Mouse (Mus musculus): ENCODE data around the gene Crlf1. TPM values are rescaled to one million over a fixed set of nuclear protein-coding genes. Genes with fewer than 3 reads are reported as not detected.

Crlf1 gene
- polyA plus RNA-seq, 1 experiment from 2014 or later = 1.1 TPM

DNA sequence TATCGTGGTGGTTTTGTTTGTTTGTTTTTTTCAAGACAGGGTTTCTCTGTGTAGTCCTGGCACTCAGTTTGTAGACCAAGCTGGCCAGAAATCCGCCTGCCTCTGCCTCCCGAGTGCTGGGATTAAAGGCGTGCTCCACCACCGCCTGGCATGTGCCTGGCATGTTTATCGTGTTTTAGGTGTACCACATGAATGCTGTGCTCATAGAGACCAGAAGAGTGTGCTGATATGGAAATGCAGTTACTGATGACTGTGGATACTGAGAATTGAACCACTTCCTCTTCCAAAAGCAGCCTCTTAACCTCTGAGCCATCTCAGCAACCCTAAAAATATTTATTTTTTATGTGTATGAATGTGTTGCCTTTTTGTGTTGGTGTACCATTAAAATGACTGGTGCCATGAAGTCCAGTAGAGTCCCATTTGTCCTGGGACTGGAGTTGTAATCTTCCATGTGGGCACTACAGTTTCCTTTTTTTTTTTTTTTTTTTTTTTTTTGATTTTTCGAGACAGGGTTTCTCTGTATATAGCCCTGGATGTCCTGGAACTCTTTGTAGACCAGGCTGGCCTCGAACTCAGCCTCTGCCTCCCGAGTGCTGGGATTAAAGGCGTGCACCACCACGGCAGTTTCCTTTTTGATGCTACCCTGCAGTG is 19.4 kb downstream of the Crlf1 start:
- H3K27me3 ChIP-seq = no peaks in the 10 kb centered on the region
- WGBS = 92% methylated on average over 11 of the region's 11 CpGs
- H3K4me1 ChIP-seq (replicated peaks) = peaks cover 28% of the 10 kb centered on the region
- H3K27ac ChIP-seq = no peak overlapping the region
- H3K9ac ChIP-seq (replicated peaks) = no peak overlapping the region
- H3K36me3 ChIP-seq = peaks cover 53% of the 10 kb centered on the region
- ATAC-seq = no peak
- no peak overlapping the region for H3K4me2 ChIP-seq (replicated peaks)
- no peak overlapping the region for H3K4me3 ChIP-seq (replicated peaks)
- no peaks in the 10 kb centered on the region for H3K9me3 ChIP-seq

DNA sequence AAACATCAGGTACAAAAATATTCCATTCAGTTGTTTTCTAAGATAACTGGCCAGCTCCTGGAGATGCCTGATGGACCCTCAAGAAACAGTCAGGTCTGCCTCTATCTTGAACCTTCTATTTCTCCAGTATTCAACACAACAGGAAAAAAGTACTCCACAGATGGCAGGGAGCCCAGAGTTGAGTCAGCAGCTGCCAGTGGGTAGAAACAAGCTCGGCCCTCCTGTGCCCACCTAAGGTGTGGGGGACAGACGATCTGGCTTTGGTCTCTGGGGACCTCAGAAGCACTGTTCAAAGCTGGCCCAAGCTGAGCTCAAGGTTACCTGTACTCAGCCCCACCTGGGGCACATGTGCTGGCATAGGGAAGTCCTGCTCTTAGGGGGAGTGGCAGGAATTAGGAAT is 20.5 kb downstream of the Crlf1 start:
- Histone ChIP-seq H3K27ac (no peak overlapping the region), H3K9me3 (no peaks in the 10 kb centered on the region), H3K9ac (replicated peaks) (no peak overlapping the region), H3K36me3 (peaks cover 54% of the 10 kb centered on the region), H3K4me2 (replicated peaks) (no peak overlapping the region), H3K27me3 (no peaks in the 10 kb centered on the region), H3K4me3 (replicated peaks) (no peak overlapping the region), H3K4me1 (replicated peaks) (peaks cover 26% of the 10 kb centered on the region)
- 82% methylated on average over 2 of the region's 2 CpGs for WGBS
- ATAC-seq = no peak

DNA sequence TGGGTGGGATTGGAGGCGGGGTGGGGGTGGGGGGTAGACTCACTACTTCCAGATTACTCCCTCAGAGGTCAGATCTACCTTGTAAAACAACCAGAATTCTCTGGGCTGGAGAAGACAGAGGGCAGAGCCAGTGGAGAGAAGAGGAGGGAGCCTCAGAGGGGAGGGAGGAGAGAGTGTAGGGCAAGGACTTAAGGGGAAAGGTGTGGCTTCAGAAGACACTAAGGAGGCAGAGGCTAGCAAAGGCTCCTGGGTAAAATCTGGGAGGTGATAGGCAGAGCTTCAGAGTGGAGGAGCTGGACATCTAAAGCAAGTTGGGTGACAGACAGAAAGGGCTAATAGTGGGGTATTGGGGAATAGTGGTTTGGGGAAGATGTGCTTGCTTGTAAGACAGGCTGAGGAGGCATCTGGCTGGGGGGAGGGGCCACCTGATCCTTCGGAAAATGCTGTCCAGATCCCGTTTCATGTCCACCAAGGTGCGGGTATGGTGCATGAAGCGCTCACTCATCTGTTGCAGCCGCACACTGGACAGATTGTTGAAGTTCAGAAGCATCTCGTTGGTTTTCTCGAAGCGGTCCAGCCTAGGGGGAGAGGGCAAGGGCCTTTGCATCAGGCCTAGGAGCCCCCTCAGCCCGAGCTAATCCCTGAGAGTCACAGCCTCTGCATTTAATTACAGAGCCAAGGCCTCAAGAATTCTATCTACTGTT is 25.1 kb downstream of the Crlf1 start:
- H3K4me2 ChIP-seq (replicated peaks) = no peak overlapping the region
- no peaks in the 10 kb centered on the region for H3K27me3 ChIP-seq
- no peaks in the 10 kb centered on the region for H3K9me3 ChIP-seq
- H3K4me1 ChIP-seq (replicated peaks) = peaks cover 13% of the 10 kb centered on the region
- H3K27ac ChIP-seq = no peak overlapping the region
- 72% methylated on average over 10 of the region's 10 CpGs for WGBS
- ATAC-seq = no peak
- H3K4me3 ChIP-seq (replicated peaks) = no peak overlapping the region
- H3K36me3 ChIP-seq = peaks cover 57% of the 10 kb centered on the region
- H3K9ac ChIP-seq (replicated peaks) = no peak overlapping the region

DNA sequence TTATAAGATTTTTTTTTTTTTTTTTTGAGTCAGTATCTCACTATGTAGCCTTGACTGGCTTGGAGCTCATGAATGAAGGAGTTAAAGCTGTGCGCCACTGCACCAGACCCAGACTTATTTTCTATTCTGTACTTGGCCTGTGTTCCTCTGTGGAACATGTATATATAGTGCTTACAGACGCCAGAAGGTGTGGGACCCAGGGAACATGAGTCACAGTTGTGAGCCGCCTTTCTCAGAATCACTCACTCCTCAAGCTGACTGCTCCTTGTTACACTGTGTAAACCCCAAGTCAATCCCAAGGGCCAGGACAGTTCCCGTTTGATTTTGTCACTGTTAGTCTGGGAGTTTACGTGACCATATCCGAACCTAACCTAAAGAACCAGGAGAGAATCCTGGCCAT is 26.1 kb downstream of the Crlf1 start:
- WGBS = 97% methylated on average over 6 of the region's 6 CpGs
- H3K9me3 ChIP-seq = no peaks in the 10 kb centered on the region
- peaks cover 17% of the 10 kb centered on the region for H3K4me1 ChIP-seq (replicated peaks)
- H3K4me2 ChIP-seq (replicated peaks) = no peak overlapping the region
- H3K36me3 ChIP-seq = peaks cover 48% of the 10 kb centered on the region
- H3K27ac ChIP-seq = no peak overlapping the region
- no peak overlapping the region for H3K4me3 ChIP-seq (replicated peaks)
- no peak overlapping the region for H3K9ac ChIP-seq (replicated peaks)
- H3K27me3 ChIP-seq = no peaks in the 10 kb centered on the region
- no peak for ATAC-seq

DNA sequence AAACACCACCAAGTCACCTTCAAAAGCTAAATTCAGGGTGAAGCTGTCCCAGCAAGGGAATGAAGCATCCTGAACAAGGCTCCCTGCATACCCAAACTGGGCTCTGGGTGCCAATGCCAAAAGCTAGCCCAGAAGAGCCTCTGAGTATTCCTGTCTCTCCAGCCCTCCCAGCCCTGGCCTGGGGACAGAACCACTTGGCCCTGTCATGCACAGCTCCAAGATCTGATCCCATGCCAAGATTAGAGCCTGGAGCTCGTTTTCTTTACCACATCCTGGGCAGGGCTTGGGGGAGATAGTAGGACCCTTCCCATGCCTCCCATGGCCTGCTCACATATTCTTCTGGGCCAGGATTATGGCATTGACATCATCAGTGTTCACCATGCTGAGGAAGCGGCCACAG is 26.6 kb downstream of the Crlf1 start:
- Histone ChIP-seq H3K27me3 (no peaks in the 10 kb centered on the region), H3K9me3 (no peaks in the 10 kb centered on the region), H3K36me3 (peaks cover 43% of the 10 kb centered on the region), H3K27ac (no peak overlapping the region), H3K4me1 (replicated peaks) (peaks cover 17% of the 10 kb centered on the region), H3K4me2 (replicated peaks) (no peak overlapping the region), H3K4me3 (replicated peaks) (no peak overlapping the region), H3K9ac (replicated peaks) (no peak overlapping the region)
- WGBS = 55% methylated on average over 2 of the region's 2 CpGs
- ATAC-seq = no peak

DNA sequence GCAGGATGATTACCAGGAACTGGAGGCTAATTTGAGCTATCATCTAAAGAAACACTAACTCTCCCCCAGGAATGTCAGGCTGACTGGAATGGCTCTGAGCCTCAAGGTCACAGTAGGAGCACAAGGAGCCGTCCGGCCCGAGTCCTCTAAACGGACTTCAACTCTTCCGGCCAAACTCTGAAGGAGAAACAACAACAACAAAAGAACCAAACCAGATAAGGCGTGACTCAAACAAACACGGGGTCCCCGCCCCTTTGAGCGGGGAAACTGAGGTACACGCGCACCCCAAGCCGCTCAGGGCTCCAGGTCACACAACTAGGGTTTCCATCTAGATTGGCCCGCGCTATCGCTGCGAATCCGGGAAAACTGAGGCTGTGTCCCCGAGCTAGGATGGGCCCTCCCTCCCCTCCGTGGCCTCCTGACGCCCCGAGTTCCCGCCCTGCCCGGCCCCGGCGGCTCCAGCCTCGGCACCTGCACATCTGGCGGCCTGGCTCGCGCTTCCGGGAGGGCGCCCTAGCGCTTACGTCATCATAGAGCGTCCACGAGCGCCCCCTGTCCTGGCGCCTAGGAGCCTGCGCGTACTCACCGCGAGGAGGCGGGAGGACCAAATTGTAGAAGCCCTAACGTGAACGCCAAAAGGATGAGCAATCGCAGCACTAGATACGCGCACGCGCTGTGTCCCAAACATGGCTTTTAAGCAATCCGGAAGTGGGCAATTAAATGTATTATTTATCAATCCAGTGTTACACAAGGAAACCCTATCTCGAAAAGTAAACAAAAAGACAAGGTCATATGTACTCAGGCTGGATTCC is 29.8 kb downstream of the Crlf1 start:
- ATAC-seq = peak; percentile 87
- Histone ChIP-seq H3K36me3 (peaks cover 21% of the 10 kb centered on the region), H3K4me3 (replicated peaks) (peak overlapping the region; percentile 66), H3K4me1 (replicated peaks) (peaks cover 29% of the 10 kb centered on the region), H3K9ac (replicated peaks) (peak overlapping the region; percentile 74), H3K4me2 (replicated peaks) (peak overlapping the region; percentile 81), H3K27ac (peak overlapping the region; percentile 81), H3K9me3 (no peaks in the 10 kb centered on the region), H3K27me3 (no peaks in the 10 kb centered on the region)
- under 1% methylated on average over 47 of the region's 51 CpGs for WGBS

DNA sequence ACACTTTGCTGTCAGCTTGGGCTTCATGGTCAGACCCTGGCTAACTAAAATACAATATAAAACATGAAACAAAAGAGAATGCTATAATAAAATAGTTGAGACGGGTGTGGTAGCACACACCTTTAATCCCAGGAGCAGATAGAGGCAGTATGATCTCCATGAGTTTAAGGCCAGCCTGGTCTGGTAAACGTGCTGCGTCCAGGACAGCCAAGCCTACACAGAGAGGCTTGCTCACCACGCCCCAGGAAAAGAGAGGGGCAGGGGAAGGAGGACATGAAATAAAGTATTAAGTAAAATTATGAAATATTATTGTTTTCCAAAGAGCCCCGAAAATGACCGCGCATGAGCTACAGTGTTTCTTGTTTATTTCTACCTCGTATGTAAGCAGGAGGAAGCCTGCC is 34.2 kb downstream of the Crlf1 start:
- ATAC-seq = peak; percentile 28; the same call in 1 of the 2 replicates
- peak overlapping the region; percentile 81 for H3K4me3 ChIP-seq (replicated peaks)
- H3K9me3 ChIP-seq = no peaks in the 10 kb centered on the region
- WGBS = 3% methylated on average over 8 of the region's 8 CpGs
- peaks cover 25% of the 10 kb centered on the region for H3K36me3 ChIP-seq
- H3K4me2 ChIP-seq (replicated peaks) = peak overlapping the region; percentile 87
- no peaks in the 10 kb centered on the region for H3K27me3 ChIP-seq
- H3K27ac ChIP-seq = peak overlapping the region; percentile 88
- H3K4me1 ChIP-seq (replicated peaks) = peaks cover 45% of the 10 kb centered on the region
- H3K9ac ChIP-seq (replicated peaks) = peak overlapping the region; percentile 92

DNA sequence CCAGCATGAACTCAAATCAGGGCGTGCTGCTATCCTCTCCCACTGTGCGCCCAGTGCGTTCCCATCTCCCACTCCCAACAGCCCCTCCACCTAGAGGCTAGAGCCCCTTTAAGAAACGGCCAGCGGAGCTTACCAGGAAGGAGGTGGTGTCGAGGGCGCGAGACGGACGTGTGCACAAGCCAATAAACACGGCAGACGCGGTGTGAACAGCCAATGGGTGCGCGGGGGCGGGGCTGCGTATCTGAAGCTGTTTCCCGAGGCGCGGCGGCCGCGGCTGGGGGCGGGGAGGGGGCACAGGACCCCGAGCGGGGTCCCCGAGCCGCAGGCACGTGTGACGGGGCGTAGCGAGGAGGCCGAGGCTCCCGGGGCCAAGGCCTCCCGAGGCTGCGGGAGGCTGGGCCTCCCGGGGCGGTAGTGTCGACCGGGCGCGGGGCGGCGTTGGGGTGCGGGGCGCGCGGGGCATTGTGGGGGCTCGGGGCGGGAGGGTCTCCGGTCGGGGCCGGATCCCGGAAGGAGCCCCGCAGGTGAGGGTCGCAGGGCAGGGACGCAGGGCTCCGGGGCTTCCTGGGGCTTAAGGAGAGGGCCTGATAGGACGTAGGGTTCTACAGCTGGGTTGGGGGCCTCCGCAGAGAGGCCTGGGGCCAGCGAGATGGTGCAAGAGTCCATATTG is 34.7 kb downstream of the Crlf1 start, which contains the start of the genes Fkbp8 and Kxd1:
Gene Fkbp8, plus strand, starts transcription at position 213 of the 670 bp plus-strand sequence.
Gene Kxd1, minus strand, starts transcription at position 445 of the 670 bp plus-strand sequence.
- Histone ChIP-seq H3K9ac (replicated peaks) (peak within 1 kb of the TSS; percentile 92), H3K4me1 (replicated peaks) (peaks cover 40% of the 10 kb centered on the region), H3K27ac (peak within 1 kb of the TSS; percentile 88), H3K4me3 (replicated peaks) (peak within 1 kb of the TSS; percentile 81), H3K36me3 (peaks cover 31% of the 10 kb centered on the region), H3K9me3 (no peaks in the 10 kb centered on the region), H3K4me2 (replicated peaks) (peak within 1 kb of the TSS; percentile 87), H3K27me3 (no peaks in the 10 kb centered on the region)
- WGBS = under 1% methylated on average over 45 of the region's 61 CpGs
- ATAC-seq = peak; percentile 94

DNA sequence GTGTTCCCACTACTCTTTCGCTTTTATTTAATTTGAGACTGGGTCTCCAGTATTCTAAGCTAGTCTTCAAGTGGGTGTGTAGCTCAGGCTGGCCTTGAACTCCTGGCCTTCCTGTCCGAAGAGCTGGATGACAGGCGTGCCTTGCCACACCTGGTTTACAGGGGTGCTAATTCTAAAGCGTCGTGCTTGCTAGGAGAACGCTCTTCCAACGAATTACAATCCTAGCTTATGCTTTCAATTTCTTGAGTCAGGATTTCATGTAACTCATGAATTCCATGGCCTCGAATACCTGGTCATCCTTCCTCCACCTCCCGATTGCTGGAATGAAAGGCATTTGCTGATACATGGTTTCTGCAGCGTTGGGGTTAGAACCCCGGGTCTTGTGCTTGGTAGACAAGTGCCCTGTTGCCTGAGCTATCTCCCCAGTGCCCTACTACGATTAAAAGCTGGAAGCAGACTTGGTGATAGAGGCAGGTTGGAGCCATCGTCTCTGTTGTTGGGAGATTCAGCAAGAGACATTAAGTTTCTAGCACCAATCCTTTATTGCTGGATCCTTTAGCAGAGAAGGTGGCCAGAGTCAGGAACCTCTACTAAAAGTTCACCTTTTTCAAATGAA is 35.3 kb downstream of the Crlf1 start:
- H3K4me2 ChIP-seq (replicated peaks) = peak overlapping the region; percentile 87
- no peak for ATAC-seq
- H3K36me3 ChIP-seq = peaks cover 37% of the 10 kb centered on the region
- H3K9me3 ChIP-seq = no peaks in the 10 kb centered on the region
- H3K4me1 ChIP-seq (replicated peaks) = peaks cover 38% of the 10 kb centered on the region
- H3K9ac ChIP-seq (replicated peaks) = peak overlapping the region; percentile 92
- no peaks in the 10 kb centered on the region for H3K27me3 ChIP-seq
- peak overlapping the region; percentile 88 for H3K27ac ChIP-seq
- WGBS = 38% methylated on average over 13 of the region's 13 CpGs
- H3K4me3 ChIP-seq (replicated peaks) = peak overlapping the region; percentile 81

DNA sequence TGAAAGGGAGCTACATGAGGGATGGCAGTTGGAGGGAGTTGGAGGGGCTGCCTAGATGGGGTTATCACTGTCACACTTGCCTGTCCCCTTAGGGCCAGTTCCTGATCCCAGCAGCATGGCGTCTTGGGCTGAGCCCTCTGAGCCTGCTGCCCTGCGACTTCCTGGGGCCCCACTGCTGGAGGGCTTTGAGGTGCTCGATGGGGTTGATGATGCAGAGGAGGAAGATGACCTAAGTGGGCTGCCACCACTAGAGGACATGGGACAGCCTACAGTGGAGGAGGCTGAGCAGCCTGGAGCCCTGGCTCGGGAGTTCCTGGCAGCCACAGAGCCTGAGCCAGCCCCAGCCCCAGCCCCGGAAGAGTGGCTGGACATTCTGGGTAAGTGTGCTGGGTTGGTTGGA is 36.3 kb downstream of the Crlf1 start:
- 85% methylated on average over 5 of the region's 5 CpGs for WGBS
- Histone ChIP-seq H3K9ac (replicated peaks) (no peak overlapping the region), H3K4me3 (replicated peaks) (no peak overlapping the region), H3K4me2 (replicated peaks) (peak overlapping the region; percentile 9; the same call in 1 of the 2 replicates), H3K36me3 (peaks cover 47% of the 10 kb centered on the region), H3K4me1 (replicated peaks) (peaks cover 33% of the 10 kb centered on the region), H3K9me3 (no peaks in the 10 kb centered on the region), H3K27me3 (no peaks in the 10 kb centered on the region), H3K27ac (no peak overlapping the region)
- no peak for ATAC-seq

DNA sequence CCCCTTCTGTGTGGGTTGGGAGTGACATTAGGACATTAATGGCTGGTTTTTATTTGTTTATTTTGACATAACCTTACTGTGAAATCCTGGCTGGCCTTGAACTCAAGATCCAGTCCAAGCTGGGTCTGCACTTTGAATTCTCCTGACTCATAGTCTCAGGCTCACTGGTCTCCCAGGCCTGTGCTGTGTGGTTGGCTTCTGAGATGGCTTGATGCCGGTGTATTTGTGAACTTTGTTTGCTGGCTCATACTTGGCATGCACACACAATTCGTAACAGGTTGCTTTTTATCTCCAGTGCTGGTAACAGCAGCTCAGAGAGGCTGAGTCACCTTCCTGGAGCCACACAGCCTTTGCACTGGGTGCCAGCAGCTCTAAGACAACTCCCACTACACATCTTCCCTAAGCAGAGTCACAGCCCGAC is 36.8 kb downstream of the Crlf1 start:
- no peaks in the 10 kb centered on the region for H3K27me3 ChIP-seq
- H3K4me2 ChIP-seq (replicated peaks) = no peak overlapping the region
- H3K27ac ChIP-seq = no peak overlapping the region
- no peaks in the 10 kb centered on the region for H3K9me3 ChIP-seq
- H3K4me1 ChIP-seq (replicated peaks) = peaks cover 33% of the 10 kb centered on the region
- no peak overlapping the region for H3K4me3 ChIP-seq (replicated peaks)
- no peak overlapping the region for H3K9ac ChIP-seq (replicated peaks)
- 98% methylated on average over 3 of the region's 3 CpGs for WGBS
- H3K36me3 ChIP-seq = peaks cover 52% of the 10 kb centered on the region
- no peak for ATAC-seq
